Mouse (Mus musculus): Measurements from ENCODE around the gene Prss29.

The Prss29 gene

GRCm38 (mm10) chr17:25361291-25361690 is 42.8 kb downstream of the Prss29 start:
- DNase-seq, result no peak

GRCm38 (mm10) chr17:25363726-25364125 is 45.3 kb downstream of the Prss29 start:
- peak; percentile 59 for DNase-seq

- DNase-seq, result no peak
These were observed 47.6 kb downstream of the Prss29 start, which contains the start of gene Tpsb2 for GRCm38 (mm10) chr17:25366005-25366404. TSS of gene Tpsb2 (plus strand) at chr17:25366305.

GRCm38 (mm10) chr17:25368973-25369372 is 50.5 kb downstream of the Prss29 start, which contains the start of gene Tpsg1:
TSS of gene Tpsg1 (plus strand) at chr17:25369273.
- no peak for DNase-seq
